Mouse (Mus musculus) MEL (cell line): Measurements from ENCODE around the gene Zfand6.

Source experiments
- ETS1 ChIP-seq: IDR thresholded peaks from 2 replicates; pipeline ENCODE4 v1.6.1; 2012; ENCODE audit warnings: low read depth, mild to moderate bottlenecking, inconsistent platforms, low read length, improper control_type of control experiment, moderate library complexity
- SMC3 ChIP-seq: IDR thresholded peaks from 2 replicates; pipeline ENCODE4 v1.6.1; 2011; ENCODE audit warnings: low read depth, low read length, improper control_type of control experiment
- ZNF384 ChIP-seq: IDR thresholded peaks from 2 replicates; pipeline ENCODE4 v1.6.1; 2012; ENCODE audit warnings: low read depth, mild to moderate bottlenecking, inconsistent platforms, low read length, improper control_type of control experiment

DNA sequence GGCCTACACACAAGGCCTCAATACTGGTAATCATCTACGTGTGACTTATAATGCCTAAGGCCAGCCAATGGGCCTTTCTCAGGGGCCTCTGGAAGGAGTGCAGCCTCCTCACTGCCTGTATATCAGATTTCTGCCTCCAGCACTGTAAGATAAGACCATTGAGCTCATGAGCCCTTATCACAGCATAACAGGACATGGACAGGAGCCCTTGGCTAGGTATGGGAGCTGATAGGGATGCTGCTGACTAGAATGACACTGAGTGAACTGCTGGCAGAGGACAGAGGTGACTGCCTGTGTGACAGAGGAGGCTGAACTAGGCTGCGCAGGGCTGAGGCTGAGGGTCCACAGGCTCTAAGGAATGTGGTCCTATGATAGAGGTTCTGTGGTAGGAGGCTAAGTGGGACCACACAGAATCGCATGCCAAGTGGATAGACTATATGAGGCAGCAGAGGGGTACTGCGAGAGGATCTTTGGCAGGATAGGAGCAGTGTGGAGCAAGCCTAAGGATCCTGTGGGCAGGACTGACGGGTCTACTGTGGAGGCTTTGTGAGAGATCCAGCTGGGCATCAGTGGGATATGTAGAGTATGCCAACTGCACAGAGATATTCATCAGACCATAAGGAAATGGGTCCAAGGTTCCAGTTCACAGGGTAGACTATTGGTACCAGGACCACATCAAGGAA is 102.5 kb downstream of the Zfand6 start:
- TF ChIP-seq ETS1 (no peak), ZNF384 (no peak), SMC3 (no peak)
